Mouse (Mus musculus) olfactory bulb, adult 2 months (tissue): ENCODE results near the gene Adh6a.

ENCODE experiments used
- CTCF ChIP-seq: fragments of 200-500 bp; IDR thresholded peaks from 2 replicates; pipeline ENCODE4 v1.5.1; 2012; ENCODE audit warnings: low read depth, mild to moderate bottlenecking, low read length, moderate library complexity; ENCODE audit not compliant: insufficient read depth
- POLR2A ChIP-seq: fragments of 200-500 bp; IDR thresholded peaks from 2 replicates; pipeline ENCODE4 v1.6.1; 2012; ENCODE audit warnings: mild to moderate bottlenecking, low read depth, low read length, moderate library complexity; ENCODE audit not compliant: insufficient read depth

- TF ChIP-seq CTCF (no peak), POLR2A (no peak)
Measured at GRCm38 (mm10) chr3:138341471-138341870, 28.4 kb downstream of the Adh6a start, which contains the start of gene Adh6b.
